Mouse (Mus musculus): Measurements from ENCODE around the gene Rbfox2.

GRCm38 (mm10) chr15:77034526-77034925, 272.3 kb downstream of the Rbfox2 start:
- no peak for TF ChIP-seq CTCF (IDR thresholded peaks at IDR 0.05; ENCODE audit: extremely low read depth, insufficient read length, insufficient replicate concordance, low read depth, low read length)
- TF ChIP-seq POLR2A (IDR thresholded peaks at IDR 0.05; ENCODE audit: low read depth, low read length), result no peak

All from small intestine, adult 2 months (tissue).